Mouse (Mus musculus) lung, adult 2 months (tissue): ENCODE measurements around the gene Yod1. TPM values are rescaled to one million over a fixed set of nuclear protein-coding genes. Genes with fewer than 3 reads are reported as not detected.

ENCODE experiments used
- DNase-seq: peaks from one replicate; pipeline ENCODE4 v3.0.0; 2022
- H3K4me1 ChIP-seq: fragments of 200-500 bp; 2 replicates; pipeline ENCODE4 v1.6.1; 2011; ENCODE audit warnings: low read length; ENCODE audit not compliant: control insufficient read depth, insufficient read depth
- H3K4me3 ChIP-seq: fragments of 200-500 bp; replicated peaks from 2 replicates; pipeline ENCODE3; 2011; ENCODE audit warnings: low read depth, mild to moderate bottlenecking, control low read depth, low read length; ENCODE audit errors: extremely low read depth
- CTCF ChIP-seq: fragments of 200-500 bp; IDR thresholded peaks from 2 replicates; pipeline ENCODE4 v1.5.1; 2011; ENCODE audit warnings: mild to moderate bottlenecking, low read length, control low read depth; ENCODE audit not compliant: insufficient read depth
- POLR2A ChIP-seq: fragments of 200-500 bp; IDR thresholded peaks from 2 replicates; pipeline ENCODE4 v1.6.1; 2011; ENCODE audit warnings: low read depth, mild to moderate bottlenecking, control low read depth, low read length, borderline replicate concordance; ENCODE audit errors: extremely low read depth
- WGBS: fragments of 180-500 bp; shearing (Covaris S2); methylation state at CpG from one replicate; pipeline ENCODE4 v1.1.7; 2018; 5-methylcytosine and 5-hydroxymethylcytosine counted together
- polyA plus RNA-seq: library from polyadenylated mRNA; depleted of rRNA; stranded (reverse); fragments of >200 nt; gene quantifications from 2 replicates; pipeline ENCODE4 v1.2.3, GENCODE M21; 2012; rRNA removed

Yod1 gene
- polyA plus RNA-seq = 2.2 and 3.1 TPM in 2 replicates

DNA sequence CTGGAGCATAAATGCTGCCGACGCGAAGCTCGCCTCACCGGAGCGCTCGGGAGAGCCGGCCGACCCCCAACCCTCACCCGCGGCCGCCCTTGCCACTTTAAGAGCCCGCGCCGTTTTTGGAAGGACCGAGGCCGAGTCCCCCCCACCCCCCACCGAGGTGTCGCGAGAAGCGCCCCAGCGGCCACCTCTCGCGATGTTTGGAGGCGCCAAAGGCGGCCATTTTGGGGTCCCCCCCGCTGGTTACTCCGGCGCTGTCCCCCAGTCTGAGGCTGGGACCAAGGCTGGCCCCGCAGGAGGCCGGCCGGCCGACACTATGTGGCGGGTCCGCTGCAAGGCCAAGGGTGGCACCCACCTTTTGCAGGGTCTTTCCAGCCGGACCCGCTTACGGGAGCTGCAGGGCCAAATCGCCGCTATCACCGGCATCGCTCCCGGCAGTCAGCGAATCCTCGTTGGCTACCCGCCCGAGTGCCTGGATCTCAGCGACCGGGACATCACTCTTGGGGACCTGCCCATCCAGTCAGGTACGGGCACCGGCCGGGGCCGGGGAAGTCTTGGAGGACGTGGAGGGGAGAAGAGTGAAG is at the start of gene Yod1:
Gene Yod1 (plus strand): TSS at position 37 of the 581 bp plus-strand sequence.
- Histone ChIP-seq H3K4me3 (peak within 1 kb of the TSS; percentile 93), H3K4me1 (peaks cover 5% of the 10 kb centered on the region; the same call in 1 of the 2 replicates)
- TF ChIP-seq CTCF (no peak), POLR2A (peak; percentile 61)
- WGBS = under 1% methylated on average over 54 of the region's 54 CpGs
- DNase-seq = peak; percentile 91

DNA sequence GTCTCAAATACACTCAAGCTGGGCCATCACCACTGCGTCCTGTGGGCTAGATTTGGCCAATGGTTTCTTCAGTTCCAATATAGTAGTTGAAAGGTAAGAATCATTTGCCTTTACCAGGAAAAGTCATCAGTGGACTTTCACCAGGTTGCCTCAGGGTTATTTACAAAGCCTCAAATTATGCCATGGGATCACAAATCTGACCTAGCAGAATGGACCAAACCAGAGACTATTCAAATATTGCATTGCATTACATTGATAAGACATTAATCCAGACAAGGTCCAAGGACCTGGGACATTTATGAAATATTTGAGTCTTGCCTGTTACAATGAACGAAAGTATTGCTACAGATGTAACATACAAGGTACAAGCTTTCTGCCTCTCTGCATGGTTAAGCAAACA is 38.6 kb upstream of the Yod1 start:
- Histone ChIP-seq H3K4me3 (no peak overlapping the region), H3K4me1 (no peaks in the 10 kb centered on the region)
- no peak for DNase-seq
- 79% methylated on average over 2 of the region's 2 CpGs for WGBS
- TF ChIP-seq POLR2A (no peak), CTCF (no peak)

DNA sequence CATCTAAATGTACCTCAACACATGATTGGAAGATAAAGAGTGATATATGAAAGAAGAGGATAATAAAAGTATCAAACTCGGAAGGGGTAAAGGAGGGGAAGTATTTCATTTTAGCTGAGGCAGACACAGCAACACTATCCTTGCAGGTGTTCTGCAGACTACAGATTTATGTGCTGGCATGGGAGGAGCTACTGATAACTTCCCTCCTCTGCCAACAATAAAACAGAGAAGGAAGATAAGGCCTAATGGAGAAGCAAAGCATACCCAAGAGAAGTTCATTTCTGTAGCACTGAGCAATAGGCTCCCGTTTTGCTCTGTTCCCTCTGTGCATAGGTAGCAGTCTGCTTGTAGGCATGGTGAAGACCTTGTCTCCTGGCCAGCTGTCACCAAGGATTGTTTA is 36.1 kb upstream of the Yod1 start:
- WGBS = 69% methylated on average over 2 of the region's 2 CpGs
- TF ChIP-seq POLR2A = no peak
- no peak for TF ChIP-seq CTCF

DNA sequence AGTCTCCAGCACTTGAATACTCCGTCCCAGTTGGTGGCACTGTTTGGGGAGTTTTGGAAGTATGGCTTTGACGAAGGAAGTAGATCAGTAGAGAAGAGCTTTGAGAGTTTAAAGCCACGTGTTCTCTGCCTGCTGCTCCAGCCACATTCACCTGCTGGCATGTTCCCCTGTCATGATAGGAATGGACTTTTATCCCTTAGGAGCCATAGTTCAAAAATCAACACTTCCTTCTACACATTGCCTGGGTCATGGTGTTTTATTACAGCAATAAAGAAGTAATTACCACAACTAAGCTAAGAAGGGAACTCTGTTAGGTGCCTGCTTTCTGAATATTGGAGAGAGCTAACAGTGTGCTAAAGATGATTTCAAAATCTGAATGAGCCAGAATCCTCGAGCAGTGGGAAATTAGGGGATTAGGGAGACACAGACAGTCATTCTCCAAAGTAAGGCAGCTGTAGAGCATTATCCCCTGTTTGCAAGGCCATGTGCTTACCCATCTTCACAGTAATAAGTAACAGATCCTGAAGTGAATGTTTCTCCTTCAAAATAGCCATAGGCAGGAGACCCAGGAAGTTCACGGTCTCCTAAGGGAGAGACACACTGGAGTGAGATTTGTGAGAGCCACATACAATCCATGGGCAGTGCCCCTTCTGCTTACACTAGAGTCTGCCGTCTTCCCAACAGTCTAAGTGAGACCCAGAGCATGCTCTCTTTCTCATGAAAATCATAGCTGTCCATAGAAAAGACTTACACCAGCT is 35.3 kb upstream of the Yod1 start:
- 73% methylated on average over 6 of the region's 6 CpGs for WGBS
- no peak for DNase-seq
- Histone ChIP-seq H3K4me3 (no peak overlapping the region), H3K4me1 (no peaks in the 10 kb centered on the region)
- TF ChIP-seq POLR2A = no peak
- no peak for TF ChIP-seq CTCF

More for the DNA sequence above, 36.1 kb upstream of the Yod1 start:
- no peaks in the 10 kb centered on the region for H3K4me1 ChIP-seq
- DNase-seq = no peak
- H3K4me3 ChIP-seq = no peak overlapping the region

DNA sequence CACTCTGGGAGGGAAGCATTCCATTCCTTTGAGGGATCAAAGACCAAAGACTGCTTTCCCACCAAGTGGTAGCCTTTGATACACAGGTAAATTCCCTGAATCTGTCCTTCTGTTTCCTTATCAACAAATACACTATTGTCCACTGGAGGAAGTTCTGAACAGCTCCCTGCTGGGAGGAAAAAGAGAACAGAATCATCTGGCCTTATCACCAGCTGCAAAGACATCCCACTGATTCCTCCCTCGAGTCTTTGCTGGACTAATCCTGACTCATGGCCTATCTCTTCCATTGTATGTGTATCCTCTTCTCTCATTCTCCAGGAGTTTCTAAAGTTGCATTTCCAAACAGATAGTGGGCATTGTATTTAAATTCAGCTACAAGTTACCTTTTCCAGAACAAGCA is 33.2 kb upstream of the Yod1 start:
- no peak for DNase-seq
- H3K4me3 ChIP-seq = no peak overlapping the region
- TF ChIP-seq POLR2A = no peak
- TF ChIP-seq CTCF = no peak
- 27% methylated on average over 1 of the region's 1 CpGs for WGBS
- no peaks in the 10 kb centered on the region for H3K4me1 ChIP-seq

DNA sequence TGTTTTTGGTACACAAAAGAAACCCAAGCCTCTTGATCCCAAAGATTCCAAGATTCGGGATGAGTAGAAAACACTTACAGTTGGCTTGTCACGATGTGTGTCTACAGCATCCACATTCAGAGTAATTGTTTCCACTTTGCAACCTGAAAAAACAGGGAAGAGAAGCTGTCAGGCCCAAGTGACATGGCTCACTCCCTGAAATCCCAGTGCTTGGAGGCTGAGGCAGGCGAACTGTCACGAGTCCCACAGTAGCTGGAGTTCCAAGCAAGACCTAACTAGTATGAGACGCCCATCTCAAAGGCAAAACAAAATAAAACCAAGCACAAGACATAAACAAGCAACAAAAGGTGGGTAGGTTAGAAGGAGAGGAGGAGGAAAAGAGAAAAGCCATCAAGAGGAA is 18.5 kb upstream of the Yod1 start:
- H3K4me1 ChIP-seq = no peaks in the 10 kb centered on the region; the same call in 1 of the 2 replicates
- no peak overlapping the region for H3K4me3 ChIP-seq
- DNase-seq = no peak
- TF ChIP-seq POLR2A (no peak), CTCF (no peak)
- WGBS = 93% methylated on average over 5 of the region's 5 CpGs

DNA sequence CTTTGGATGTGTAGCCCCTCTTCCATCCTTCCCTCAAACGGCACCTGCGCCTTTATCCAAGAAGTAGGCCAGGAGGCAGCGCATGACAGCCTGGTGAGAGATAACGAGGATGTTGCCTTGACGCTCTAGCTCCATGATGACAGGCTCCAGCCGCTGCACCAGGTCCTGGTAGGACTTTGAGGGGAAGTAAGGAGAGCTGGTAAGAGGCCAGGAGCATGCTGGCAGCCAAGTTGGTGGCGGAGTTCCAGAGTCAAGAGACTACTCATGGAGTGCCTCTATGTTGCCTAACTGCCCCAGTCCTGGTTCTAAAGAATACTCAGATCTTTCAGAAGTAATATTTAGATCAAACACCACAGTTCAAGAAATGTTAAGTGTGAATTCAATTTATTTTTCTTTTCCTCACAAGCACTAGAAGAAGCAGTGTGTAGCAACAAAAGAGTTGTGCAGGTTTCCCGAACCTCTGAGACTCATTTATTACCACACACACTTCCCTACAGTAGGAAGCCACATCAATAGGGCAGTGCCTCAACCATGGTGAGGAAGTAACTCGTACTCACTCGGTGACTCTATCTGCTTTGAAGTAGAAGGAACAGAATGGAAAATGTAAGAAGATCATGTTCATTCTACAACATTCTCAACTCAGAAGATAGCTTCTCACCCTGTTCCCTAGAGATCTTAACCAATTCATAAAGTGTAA is 17.0 kb upstream of the Yod1 start:
- Histone ChIP-seq H3K4me1 (no peaks in the 10 kb centered on the region; the same call in 1 of the 2 replicates), H3K4me3 (no peak overlapping the region)
- peak; percentile 79 for DNase-seq
- 69% methylated on average over 10 of the region's 10 CpGs for WGBS
- TF ChIP-seq POLR2A (no peak), CTCF (no peak)

DNA sequence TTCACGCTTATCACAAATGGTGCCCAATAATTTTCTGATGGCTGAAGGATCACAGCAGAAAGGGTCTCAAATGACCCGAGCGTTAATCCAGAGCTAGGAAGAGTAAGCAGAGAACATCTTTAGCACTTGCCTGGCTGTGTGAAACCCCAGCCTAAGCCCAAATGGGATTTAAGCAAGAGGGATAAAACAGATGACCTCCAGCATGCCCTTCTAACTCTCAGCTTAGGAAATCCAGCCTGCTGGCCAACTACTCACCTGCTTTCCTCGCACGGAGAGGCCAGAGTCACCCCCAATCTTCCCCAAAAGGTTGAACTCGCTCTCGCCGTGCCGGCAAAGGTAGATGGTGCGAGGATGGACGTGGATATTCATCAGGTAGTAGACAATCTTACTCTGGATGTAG is 15.2 kb upstream of the Yod1 start:
- TF ChIP-seq POLR2A = no peak
- no peak for TF ChIP-seq CTCF
- WGBS = 96% methylated on average over 11 of the region's 11 CpGs
- H3K4me3 ChIP-seq = no peak overlapping the region
- no peak for DNase-seq
- H3K4me1 ChIP-seq = no peaks in the 10 kb centered on the region; the same call in 1 of the 2 replicates

DNA sequence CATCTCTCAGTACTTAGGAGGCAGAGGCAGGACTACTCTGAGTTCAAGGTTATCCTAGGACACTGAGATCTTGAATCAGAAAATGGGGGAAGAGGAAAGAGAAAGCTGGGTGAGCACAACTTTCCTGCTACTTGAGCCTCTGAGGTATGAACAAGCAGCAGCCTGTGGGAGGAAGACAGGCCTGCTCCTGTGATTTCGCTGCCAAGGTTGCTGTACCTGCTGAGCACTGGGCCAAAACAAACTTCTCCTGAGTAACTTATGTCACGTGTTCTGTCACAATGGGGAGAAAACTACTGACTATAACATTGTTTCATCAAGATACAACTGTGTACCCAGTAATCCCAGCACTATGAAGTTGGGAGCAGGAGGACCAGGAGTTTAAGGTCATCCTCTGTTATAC is 13.5 kb upstream of the Yod1 start:
- TF ChIP-seq POLR2A = no peak
- no peak for TF ChIP-seq CTCF
- WGBS = 76% methylated on average over 2 of the region's 2 CpGs
- H3K4me3 ChIP-seq = no peak overlapping the region
- DNase-seq = peak; percentile 33
- H3K4me1 ChIP-seq = no peaks in the 10 kb centered on the region; the same call in 1 of the 2 replicates
